Mouse (Mus musculus): ENCODE measurements around the gene Sco2.

DNA sequence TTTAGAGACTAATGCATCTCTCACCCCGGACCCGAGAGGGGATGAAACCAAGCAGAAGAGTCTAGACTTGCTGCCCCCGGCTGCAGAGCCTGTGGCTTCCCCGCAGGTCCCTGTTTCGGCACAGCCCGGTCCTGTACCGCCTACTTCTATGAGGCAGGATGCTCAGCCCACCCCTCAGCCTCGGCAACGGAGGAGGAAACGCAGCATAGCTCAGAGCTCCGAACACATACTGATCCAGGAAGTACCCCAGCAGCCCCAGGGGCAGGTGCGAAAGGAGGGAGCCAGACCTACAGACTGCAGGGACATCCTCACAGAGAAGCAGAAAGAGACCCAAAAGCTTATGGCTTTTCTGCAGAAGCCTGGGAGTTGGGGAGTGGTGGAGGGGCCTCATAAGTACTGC, 13.5 kb upstream of the Sco2 start:
- no peak for TF ChIP-seq CTCF (IDR thresholded peaks at IDR 0.05; ENCODE audit: extremely low read depth, insufficient read depth, low read length)
- TF ChIP-seq POLR2A (IDR thresholded peaks at IDR 0.05; ENCODE audit: extremely low read depth, insufficient read depth, low read length), result no peak

Data from cortical plate, adult 2 months (tissue).